Mouse (Mus musculus): ENCODE results near the gene Cdr2l.
A peak's percentile ranks its signal among the peaks of the same experiment; 100 is the strongest.

Gene Cdr2l

DNA sequence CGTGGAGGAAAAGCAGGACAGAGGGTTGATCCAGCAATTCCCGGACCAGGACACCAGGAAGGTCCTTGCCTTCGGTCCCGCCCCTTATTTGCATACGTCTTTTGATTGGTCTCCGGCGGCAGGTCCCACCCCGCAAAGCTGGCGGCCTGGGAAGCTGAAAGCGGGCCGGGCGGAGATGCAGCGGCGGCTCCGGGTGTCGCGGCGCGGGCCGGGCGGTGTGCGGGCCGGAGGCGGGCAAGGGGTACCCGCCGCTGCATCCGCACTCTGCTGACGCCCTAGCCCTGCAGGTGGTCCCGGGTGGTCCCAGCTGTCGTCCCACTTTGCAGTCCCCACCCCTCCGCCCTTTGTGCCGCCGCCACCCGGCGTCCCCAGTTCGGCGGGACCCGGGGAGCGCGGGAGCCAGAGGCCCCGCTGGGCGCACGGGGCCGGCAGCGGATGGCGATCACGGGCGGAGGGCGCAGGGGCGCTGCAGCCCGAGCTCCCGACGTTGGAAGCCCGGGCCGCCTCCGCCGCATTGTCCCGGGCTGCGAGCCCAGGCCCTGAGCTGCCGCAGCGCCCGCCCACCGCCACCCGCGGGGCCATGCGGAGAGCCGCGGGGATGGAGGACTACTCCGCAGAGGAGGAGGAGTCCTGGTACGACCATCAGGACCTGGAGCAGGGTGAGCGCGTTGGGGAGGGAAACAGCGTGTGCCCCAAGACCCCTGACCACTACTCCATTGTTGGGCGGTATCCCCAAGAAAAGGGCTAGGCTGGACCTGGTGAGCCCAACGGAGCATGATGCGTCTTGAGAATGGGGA lies at the start of gene Cdr2l:
Cdr2l (plus strand) TSS at position 174 of the 797 bp plus-strand sequence.
- DNase-seq (ENCODE audit: low read depth): no peak

DNA sequence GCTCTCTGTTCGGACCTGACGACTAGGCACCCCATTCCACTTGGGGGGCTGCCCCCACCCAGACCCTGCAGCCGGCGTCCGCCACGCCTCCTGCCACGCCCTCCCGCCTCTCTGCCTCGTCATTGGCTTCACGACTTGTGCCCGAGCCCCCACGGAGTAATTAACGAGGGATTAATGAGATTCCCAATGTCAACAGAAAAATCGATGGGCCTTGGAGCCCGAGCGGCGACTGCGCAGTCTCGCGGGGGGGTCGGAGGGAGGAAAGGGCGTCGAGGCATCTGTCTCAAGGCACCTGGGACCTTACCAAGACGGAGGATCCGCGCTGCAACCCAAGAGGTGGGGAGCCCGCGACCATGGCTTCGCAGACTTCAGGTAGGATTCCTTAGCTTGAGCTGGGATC lies 47.2 kb upstream of the Cdr2l start, which contains the start of gene Otop3:
Otop3 (plus strand) TSS at position 201 of the 400 bp plus-strand sequence.
- DNase-seq (ENCODE audit: low read depth): no peak

DNA sequence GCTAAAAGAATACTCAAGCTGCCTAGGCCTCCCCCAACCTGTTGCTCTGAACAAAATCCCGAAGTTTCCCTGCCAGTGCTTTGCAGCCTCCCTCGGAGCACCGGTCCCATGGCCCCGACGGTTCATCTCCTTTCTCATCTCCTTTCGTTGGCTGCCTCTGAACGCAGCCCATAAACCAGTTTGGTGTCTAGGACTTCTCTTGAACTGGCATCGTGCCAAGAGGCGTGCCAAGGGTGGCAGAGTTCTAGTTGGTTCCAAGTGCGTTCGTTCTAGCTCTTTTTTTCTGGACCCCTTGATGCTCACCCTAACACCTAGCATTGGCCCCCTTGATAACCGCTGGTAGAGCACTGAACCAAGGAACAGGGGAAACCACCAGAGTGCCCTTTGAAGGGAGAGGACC lies 46.5 kb upstream of the Cdr2l start:
- DNase-seq (ENCODE audit: low read depth): no peak

DNA sequence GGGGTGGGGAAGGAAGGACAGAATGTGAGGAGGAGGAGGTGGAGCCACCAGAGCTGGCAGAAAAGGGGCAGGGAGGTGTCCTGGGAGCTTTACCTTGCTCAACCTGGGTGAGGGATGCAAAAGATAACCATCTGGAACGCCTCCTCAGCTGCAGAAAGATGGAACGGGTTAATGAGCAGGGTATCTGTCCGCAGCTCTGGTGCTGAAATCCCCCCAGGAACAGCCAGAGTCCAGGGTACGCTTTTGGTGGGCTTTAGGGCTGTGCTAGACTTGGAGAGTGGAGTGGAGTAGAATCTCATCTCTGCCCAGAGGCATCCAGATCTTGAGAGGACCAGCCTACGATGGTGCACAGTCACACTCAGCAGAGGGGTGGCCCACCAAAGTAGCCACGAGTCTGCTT lies 45.6 kb upstream of the Cdr2l start:
- no peak for DNase-seq (ENCODE audit: low read depth)

DNA sequence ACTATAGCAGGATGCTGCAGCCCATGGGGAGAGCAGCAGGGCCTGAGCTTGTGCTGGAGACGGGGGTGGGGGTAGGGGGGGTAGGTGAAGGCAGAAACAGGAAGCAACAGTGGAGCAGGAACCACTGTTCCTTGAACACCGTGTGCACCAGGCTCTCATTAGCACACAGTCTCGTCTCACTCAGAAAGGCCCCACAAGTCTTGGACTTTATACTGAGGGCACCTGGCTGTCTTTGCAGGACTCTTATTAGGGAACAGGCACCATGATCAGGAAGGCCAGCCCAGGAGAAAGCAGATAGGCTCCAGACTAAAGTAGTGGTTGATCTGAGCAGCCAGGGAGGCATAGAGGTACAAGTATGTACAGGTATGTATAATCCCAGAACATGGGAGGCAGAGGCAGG lies 44.4 kb upstream of the Cdr2l start:
- DNase-seq (ENCODE audit: low read depth): no peak

DNA sequence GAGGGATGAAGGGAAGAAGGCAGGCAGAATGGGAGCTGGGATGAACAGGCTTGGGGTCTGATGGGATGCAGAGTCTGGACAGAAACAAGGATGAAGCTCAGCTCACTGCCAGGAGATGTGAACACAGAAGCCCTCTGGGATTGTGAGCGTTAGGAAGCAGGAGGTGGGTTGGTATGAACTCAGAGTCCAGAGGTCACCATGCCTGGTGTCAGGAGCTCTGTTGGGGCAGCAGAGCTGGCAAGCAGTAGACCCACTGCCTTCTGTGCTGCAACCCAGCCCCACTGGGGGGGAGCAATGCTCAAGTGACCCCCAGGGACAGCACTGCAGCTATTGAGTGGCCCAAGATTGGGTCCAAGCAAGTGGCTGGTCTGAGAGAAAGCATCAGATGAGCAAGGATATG lies 43.9 kb upstream of the Cdr2l start:
- DNase-seq (ENCODE audit: low read depth): no peak

DNA sequence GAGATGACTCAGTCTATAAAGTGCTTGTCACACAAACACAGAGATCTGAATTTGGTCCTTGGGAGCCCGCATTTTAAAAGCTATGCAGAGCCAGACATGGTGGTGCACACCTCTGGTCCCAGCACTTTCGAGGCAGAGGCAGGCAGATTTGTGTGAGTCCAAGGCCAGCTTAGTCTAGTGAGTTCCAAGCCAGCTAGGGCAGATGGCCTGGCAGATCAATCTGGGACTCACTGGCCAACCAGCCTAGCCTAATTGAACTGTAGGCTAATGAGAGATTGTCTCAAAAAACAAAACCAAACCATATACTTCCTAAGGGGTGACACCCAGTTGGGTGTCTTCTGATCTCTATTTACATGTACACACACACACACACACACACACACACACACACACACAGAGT lies 40.5 kb upstream of the Cdr2l start:
- no peak for DNase-seq (ENCODE audit: low read depth)

DNA sequence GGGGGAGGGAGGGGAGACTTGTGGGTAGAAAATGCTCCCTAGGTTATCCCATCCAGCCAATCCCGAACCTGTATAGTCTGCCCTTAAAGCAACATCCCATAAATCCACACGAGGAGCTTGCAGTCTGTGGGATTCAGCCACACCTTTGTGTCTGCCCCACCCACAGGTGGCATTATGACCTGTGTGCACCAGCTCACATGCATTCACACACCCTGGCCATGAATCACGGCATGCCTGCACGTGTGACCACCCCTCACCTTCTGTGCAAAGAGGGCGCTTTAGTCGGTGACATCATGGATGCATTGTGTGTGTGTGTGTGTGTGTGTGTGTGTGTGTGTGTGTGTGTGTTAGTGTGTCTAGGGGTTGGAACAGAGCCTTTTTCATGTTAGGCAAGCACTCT lies 39.9 kb upstream of the Cdr2l start:
- no peak for DNase-seq (ENCODE audit: low read depth)

DNA sequence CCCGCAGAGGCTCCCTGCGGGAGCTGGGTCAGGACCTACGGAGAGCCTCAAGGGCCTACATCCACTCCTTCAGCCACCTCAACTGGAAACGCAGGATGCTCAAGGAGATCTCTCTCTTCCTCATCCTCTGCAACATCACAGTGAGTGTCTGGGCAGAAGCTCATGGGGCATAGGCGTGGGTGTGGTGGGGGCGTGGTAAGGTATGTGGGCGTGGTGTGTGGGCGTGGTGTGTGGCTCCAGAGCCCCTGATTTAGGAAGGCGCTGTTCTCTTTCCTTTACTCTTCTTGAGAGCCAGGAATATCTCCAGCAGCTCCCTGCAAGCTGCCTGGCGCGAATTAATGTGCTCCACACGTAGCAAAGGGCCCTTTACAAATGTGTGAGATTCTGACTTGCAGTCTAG lies 36.7 kb upstream of the Cdr2l start:
- peak; percentile 16 for DNase-seq (ENCODE audit: low read depth)

DNA sequence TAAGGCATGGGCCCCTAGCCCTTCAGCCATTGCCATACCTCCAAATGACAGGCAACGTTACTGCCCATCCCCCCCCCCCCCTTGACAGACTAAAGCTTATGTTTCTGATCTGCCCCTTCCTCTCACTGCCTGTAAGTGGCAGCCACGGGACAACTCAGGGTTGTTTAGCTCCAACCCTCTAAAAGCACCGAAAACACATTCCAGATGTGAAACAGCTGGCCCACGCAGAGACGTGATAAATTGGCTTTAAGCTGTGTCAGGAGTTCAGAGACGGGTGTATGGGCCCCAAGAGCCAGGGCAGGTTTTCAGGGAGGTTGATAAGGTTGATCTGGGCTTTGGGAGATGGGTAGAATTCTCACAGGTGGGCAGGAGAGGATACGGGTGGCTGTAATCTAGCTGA lies 36.2 kb upstream of the Cdr2l start:
- DNase-seq (ENCODE audit: low read depth): no peak

DNA sequence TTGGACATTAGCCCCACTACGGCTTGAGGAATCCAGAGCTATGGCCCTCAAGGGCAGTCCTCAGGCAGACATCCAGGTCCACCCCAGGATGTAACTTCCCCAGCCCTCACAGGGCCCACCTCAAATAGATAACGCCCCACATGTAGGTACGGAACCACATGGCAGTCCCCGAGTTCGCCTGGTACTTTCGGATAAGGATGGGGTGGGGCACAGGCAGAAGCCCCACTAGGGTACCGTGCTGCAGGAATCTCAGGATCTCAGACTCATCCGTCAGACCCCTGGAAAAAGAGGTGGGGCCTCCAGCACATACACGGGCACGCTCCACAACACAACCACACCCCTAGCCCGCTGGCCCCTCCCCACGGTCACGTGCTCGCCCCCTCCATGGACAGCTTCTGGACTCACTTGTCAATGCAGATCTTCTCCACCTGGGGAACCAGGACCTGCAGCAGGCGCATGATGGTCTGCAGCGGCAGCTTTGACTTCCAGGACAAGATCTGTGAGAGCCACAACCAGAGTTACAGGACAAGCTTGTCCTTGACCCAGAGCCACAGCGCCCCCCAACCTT lies 33.0 kb upstream of the Cdr2l start:
- DNase-seq (ENCODE audit: low read depth): no peak

DNA sequence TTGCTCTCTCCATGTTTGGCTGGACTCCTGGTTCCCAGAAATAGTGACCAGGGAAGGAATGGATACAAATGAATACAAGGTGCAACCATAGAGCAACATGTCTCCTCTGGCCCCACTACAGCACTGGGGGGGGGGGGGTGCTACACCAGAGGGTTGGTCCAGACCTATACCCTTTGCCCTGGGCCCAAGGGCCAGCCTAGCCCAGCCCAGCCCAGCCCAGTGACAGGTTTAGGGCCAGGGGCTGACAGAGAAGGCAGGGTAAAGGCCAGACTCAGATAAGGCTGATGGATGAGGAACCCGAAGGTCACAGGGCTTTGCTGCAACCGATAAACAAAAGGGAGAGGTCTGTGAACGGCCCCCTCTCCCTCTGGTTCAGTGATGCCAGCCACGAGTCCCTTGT lies 31.7 kb upstream of the Cdr2l start:
- no peak for DNase-seq (ENCODE audit: low read depth)

DNA sequence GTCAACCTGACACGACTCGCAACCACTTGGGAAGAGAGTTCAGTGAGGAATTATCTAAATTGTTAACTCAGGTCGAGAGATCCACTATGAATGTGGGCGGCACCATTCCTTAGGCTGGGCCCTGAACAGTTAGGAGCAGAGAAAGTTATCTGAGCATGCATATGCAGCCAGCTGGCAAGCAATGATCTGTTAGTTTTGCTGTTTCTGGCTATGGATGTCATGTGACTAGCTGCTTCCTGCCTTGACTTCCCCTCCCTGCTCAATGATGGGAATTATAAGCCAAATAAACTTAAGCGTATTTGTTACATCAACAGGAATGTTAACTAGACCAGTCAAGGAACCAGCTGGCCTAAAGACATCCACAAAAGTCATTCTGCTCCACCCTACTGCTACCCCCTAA lies 28.3 kb upstream of the Cdr2l start:
- no peak for DNase-seq (ENCODE audit: low read depth)

DNA sequence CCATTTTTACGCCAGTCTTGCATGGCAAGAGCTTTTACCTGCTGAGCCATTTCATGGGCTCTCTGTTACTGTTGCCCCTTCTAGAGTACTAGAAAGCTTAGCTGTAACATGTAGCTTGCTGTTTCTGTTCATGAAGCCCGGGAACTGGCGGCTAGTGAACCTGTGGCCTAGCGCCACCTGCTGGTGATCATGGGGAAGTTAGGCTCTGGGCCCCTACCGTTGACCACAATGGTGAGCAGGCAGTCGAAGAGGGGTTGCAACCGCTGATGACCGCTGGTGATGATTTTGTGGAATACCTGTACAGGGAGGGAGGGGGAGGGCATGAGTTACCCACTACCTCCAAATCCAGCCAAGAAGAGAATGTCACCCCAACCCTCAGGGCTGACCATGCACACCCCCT lies 27.5 kb upstream of the Cdr2l start:
- DNase-seq (ENCODE audit: low read depth): peak; percentile 81

DNA sequence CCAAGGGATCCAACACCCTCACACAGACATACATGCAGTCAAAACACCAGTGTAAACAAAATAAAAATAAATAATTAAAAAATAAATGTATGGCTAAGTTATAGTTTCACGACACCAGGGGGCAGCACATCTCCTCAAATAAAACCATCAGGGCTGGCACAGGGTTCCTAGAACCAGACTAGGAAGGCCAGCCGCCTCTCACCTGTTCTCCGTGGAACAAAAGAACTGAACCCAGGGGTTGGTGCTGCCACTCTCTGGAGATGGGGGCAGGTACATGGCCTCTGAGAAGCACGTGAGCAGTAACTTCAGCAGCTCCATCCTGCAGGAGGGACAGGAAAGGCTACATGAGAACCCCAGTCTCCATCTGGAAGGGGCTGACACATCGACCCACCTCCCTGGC lies 23.2 kb upstream of the Cdr2l start:
- DNase-seq (ENCODE audit: low read depth): peak; percentile 75

DNA sequence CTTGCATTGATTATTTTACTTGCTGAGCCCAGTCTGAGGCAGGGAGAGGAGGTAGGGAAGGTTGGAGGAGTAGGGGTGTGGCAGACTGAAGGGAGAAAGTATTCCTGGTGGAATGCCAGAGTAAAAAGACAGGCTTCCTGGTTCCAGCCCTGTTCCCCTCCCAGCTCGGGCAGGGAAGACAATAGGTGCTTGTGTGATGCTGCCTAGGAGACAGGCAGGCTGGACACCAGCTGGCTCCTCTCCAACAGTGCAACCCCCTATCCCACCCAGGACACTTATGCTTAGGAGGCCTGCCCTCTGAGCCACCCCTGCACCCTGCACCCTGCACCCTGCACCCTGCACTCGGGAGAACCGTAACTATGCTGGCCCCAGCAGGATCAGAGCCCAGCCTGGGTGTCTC lies 22.4 kb upstream of the Cdr2l start:
- DNase-seq (ENCODE audit: low read depth): no peak

DNA sequence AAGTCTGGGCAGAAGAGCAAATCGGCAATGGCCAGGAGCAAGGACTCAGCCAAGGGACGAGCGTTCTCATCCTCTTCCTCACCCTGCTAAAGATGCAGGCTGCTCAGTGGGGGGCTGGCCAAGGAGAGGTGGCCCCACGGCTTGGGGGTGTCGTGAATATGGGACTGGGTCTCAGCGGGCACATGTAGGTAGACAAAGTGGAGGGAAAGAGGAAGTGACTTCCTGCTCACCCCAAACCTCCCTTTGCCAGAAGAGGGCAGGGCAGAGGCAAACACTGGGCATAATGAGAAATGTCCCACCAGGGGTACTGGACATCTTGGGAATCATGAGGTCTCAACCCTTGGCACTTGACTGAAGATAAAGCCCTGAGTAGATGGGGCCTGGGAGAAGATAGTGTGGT lies 22.0 kb upstream of the Cdr2l start:
- DNase-seq (ENCODE audit: low read depth): peak; percentile 24

DNA sequence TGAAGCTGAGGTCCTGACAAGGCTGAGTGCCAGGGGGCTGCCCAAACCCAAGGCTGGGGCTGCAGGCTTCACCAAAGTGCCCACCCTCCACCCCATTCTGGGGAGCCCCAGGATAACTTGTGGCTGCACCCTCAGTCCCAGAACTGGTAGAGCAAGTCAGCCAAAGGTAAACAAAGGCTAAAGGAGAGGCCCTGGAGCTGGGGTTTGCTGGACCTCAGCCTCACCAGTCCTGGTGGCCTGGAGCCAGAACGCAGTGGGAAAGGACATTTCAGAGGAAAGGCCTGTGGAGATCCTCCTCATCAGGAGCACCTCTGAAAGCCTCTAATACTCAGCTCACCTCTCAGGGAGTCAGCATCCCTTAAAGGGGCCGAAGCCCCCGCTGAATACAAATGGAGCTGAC lies 17.6 kb upstream of the Cdr2l start:
- no peak for DNase-seq (ENCODE audit: low read depth)

DNA sequence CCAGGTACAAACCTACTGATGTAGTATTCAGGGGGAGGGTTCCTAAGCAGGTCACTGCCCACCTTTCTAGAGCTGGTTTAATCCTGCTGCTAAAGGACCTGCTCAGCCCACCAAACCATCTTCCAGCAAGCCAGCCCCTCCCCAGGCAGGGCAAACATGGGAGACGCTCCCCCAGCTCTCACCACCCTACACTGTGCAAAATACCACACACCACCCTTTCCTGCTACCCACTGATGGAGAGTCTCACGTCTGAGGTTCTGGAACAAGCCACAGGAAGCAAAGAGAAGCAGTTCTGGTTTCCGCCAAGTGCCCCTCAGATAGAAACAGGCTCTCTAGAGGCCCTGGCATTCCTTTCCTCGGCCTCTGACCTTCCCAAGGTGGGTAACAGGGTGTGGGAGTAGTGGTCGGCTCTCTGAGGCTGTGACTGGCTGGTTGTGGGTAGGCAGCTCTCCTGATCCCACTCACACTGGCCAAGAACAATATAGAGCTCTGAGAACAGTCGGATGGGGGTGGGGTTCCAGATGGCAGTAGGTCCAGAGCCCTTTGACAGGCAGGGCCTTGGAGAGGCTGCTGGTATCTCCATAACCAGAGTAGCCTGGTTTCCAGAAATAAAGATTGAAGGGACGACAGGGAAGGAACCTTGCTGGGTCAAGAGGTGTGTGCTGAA lies 15.5 kb upstream of the Cdr2l start:
- DNase-seq (ENCODE audit: low read depth): peak; percentile 26

DNA sequence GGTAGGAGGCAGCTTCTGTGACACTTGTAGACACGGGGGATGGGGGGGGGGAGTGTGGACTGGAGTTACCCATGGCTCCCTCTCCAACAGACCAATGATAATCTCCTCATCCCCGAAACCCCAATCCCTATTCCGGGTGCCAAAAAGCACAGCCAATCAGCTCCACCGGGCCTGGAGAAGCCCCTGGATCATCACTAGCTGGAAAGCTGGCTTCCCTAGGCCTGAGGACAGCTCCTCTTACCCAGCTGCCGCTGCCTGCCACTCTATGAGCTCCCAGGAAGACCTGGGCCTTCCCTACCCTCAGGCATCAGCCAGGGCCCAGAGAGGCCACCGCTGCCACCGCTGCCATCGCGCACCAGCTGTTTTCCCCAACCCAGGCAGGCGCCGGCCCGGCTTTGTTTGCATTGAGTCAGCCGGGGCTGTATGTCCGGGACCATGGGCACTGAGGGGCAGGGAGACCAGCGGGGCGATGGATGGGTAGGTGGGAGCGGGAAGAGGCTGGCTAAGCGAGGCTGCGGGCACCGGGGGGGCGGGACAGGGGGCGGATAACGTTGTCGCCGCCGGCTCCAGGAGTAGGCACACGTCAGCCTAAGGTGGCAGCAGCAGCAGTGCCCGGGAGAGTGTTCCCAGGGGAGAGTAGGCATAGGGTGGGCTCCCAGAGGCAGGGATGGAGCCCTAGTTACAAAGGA lies 14.9 kb upstream of the Cdr2l start:
- no peak for DNase-seq (ENCODE audit: low read depth)

DNA sequence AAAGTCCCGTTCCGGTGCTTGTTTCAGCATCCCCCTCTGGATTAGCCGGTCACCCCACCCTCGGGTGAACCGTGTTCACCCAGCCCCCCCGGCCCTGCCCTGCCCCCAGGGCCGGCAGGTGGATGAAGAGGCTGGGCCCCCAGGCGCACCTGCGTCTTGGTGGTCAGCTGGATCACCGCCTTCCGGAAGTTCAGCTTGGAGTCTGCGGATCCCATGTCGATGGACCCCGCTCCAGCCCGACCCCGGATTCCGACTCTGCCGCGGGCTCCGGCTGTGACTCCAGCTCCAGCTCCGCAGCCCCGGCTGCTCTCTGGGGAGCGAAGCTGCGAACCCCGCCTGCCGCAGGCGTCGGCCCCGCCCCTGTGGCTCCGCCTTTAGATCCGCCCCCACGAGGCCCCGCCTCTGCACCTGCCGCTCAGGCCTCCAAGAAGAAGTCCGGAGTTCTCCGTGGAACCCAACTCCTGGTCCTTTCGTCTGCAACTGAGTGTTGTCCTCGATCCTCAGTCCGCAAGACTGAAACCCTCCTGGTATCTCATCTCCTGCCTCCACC lies 14.2 kb upstream of the Cdr2l start, which contains the start of gene Hid1:
Hid1 (minus strand) TSS at position 362 of the 550 bp plus-strand sequence.
- DNase-seq (ENCODE audit: low read depth): no peak

DNA sequence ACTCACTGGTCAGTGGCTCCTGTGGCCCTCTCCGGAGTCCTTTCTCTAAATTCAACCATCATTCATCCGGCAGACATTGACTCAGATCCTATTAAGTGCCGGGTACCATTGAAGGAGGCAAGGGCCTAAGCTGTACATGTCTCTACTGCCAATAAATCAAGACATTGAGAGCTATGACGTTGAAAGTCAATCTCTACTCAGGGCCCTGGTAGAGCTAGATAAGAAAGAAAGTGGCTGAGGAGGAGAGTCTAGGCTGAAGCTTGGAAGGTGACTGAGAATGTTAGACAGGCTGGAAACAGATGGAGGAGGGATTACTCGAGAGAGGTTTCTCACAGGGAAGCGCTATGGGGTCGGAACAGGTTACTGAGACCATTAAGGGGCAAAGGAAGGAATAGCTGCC lies 11.3 kb upstream of the Cdr2l start:
- no peak for DNase-seq (ENCODE audit: low read depth)
